Mouse (Mus musculus) thymus, adult 2 months (tissue): ENCODE measurements around the gene Adamts13.

ENCODE experiments used
- CTCF ChIP-seq: fragments of 200-500 bp; IDR thresholded peaks from 2 replicates; pipeline ENCODE4 v1.5.1; 2012; ENCODE audit warnings: mild to moderate bottlenecking, control low read depth, low read length, moderate library complexity, borderline replicate concordance; ENCODE audit not compliant: control insufficient read depth, poor library complexity, insufficient read depth; ENCODE audit errors: extremely low read depth
- POLR2A ChIP-seq: fragments of 200-500 bp; IDR thresholded peaks from 2 replicates; pipeline ENCODE4 v1.6.1; 2012; ENCODE audit warnings: mild to moderate bottlenecking, low read length, control low read depth, moderate library complexity; ENCODE audit not compliant: control insufficient read depth, poor library complexity, insufficient read depth; ENCODE audit errors: extremely low read depth

DNA sequence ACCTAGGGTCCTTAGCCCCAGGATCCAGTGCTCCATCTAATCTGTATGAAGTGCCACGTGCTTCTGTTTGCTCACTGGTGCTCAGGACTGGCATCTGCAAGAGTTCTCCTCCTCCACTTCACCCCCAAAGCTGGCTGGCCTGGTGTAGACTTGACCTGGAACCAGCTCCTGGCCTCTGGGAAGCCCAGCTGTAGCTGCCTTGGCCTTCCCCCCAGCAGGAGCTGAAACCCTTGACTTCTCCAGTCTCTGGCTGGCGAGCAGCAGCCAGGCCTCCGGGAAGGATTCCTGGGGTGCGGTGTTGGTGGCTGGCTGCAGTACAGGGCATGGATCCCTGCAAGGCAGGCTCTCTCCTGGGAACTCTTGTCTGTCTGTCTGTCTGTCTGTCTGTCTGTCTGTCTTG lies 71.0 kb downstream of the Adamts13 start:
- TF ChIP-seq POLR2A (no peak), CTCF (no peak)
